Mouse (Mus musculus) cortical plate, adult 2 months (tissue): ENCODE results near the gene Fam192a. TPM values are rescaled to one million over a fixed set of nuclear protein-coding genes. Genes with fewer than 3 reads are reported as not detected.

ENCODE experiments used
- H3K27ac ChIP-seq: fragments of 200-500 bp; 2 replicates; pipeline ENCODE4 v1.5.1; 2012; ENCODE audit warnings: low read length, control low read depth, inconsistent platforms; ENCODE audit not compliant: insufficient read depth
- H3K4me1 ChIP-seq: fragments of 200-500 bp; 2 replicates; pipeline ENCODE4 v1.6.1; 2011; ENCODE audit warnings: low read length; ENCODE audit not compliant: control insufficient read depth, insufficient read depth
- H3K4me3 ChIP-seq: fragments of 200-500 bp; 2 replicates; pipeline ENCODE4 v1.5.1; 2011; ENCODE audit warnings: mild to moderate bottlenecking, low read length, control low read depth; ENCODE audit not compliant: insufficient read depth
- CTCF ChIP-seq: fragments of 200-500 bp; IDR thresholded peaks from 2 replicates; pipeline ENCODE4 v1.5.1; 2011; ENCODE audit warnings: mild to moderate bottlenecking, control low read depth, low read length; ENCODE audit not compliant: insufficient read depth; ENCODE audit errors: extremely low read depth
- POLR2A ChIP-seq: fragments of 200-500 bp; IDR thresholded peaks from 2 replicates; pipeline ENCODE4 v1.6.1; 2011; ENCODE audit warnings: mild to moderate bottlenecking, low read length, control low read depth; ENCODE audit not compliant: insufficient read depth; ENCODE audit errors: extremely low read depth
- polyA plus RNA-seq: library from polyadenylated mRNA; depleted of rRNA; stranded (reverse); fragments of >200 nt; gene quantifications from 2 replicates; pipeline ENCODE4 v1.2.3, GENCODE M21; 2012; rRNA removed

Gene Fam192a
- 50.2 and 51.1 TPM in 2 replicates for polyA plus RNA-seq

GRCm38 (mm10) chr8:94601607-94602385 lies at the start of gene Fam192a, which contains the start of gene Rspry1:
Gene Fam192a (minus strand): TSS chr8:94601997.
Gene Rspry1 (plus strand): TSS chr8:94601937.
- no peaks in the 10 kb centered on the region for H3K4me1 ChIP-seq
- peak within 1 kb of the TSS; percentile 77 for H3K4me3 ChIP-seq
- TF ChIP-seq CTCF (no peak), POLR2A (peak; percentile 77)
- H3K27ac ChIP-seq: peak within 1 kb of the TSS; percentile 76

GRCm38 (mm10) chr8:94649496-94649895 lies 47.7 kb upstream of the Fam192a start:
- H3K4me1 ChIP-seq: peaks cover 2% of the 10 kb centered on the region; the same call in 1 of the 2 replicates
- no peak overlapping the region for H3K27ac ChIP-seq
- TF ChIP-seq CTCF (no peak), POLR2A (no peak)
- H3K4me3 ChIP-seq: no peak overlapping the region

DNA sequence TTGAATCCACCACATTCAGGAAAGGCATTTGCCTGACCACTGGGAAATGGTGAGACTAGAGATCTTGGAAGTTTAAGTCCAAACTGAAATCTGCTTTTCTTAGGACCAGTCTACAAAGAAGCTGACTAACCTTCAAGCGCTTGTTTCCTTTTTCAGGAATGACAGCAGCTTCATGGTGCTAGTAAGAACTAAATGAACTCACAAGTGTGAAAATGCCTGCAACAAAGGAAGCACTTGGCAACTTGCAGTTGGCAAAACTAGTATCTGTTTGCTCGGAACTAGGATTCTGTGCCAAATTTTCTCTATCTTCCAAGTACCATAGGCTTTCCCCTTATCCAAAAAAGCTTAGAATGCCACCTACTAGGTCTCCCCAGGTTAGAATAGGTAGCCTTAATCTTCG lies 44.4 kb upstream of the Fam192a start:
- Histone ChIP-seq H3K4me3 (no peak overlapping the region), H3K4me1 (peaks cover 2% of the 10 kb centered on the region; the same call in 1 of the 2 replicates), H3K27ac (no peak overlapping the region)
- TF ChIP-seq POLR2A: no peak
- TF ChIP-seq CTCF: no peak

GRCm38 (mm10) chr8:94645202-94645601 lies 43.4 kb upstream of the Fam192a start:
- H3K4me1 ChIP-seq: peaks cover 2% of the 10 kb centered on the region; the same call in 1 of the 2 replicates
- no peak overlapping the region for H3K27ac ChIP-seq
- no peak overlapping the region for H3K4me3 ChIP-seq
- TF ChIP-seq POLR2A: no peak
- TF ChIP-seq CTCF: no peak

GRCm38 (mm10) chr8:94641938-94642337 lies 40.1 kb upstream of the Fam192a start:
- H3K4me3 ChIP-seq: no peak overlapping the region
- TF ChIP-seq CTCF (no peak), POLR2A (no peak)
- no peak overlapping the region for H3K27ac ChIP-seq
- peaks cover 2% of the 10 kb centered on the region; the same call in 1 of the 2 replicates for H3K4me1 ChIP-seq

DNA sequence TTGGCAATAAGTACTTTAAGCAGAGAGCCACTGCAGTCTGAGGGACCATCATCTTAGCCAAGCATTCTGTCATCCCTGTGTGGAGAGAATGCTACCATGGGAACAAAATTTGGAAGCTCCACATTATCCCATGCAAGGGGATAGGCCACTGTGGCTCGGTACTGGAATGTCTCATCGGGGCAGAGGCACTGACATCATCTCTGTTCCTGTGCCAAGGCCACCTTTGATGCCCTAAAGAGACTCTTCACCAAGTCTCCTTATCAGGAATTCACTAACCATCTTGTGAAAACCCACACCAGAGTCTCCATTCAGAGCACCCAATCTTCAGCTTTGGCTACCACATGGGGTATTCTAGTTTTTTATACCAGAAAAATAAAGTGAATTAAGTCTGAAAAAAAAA lies 39.4 kb upstream of the Fam192a start:
- Histone ChIP-seq H3K4me3 (no peak overlapping the region), H3K4me1 (no peaks in the 10 kb centered on the region; the same call in 1 of the 2 replicates), H3K27ac (no peak overlapping the region)
- TF ChIP-seq CTCF (no peak), POLR2A (no peak)

- no peak overlapping the region for H3K4me3 ChIP-seq
- H3K27ac ChIP-seq: no peak overlapping the region
- TF ChIP-seq POLR2A (no peak), CTCF (no peak)
- H3K4me1 ChIP-seq: no peaks in the 10 kb centered on the region
Measured at GRCm38 (mm10) chr8:94634211-94634610, 32.4 kb upstream of the Fam192a start.

DNA sequence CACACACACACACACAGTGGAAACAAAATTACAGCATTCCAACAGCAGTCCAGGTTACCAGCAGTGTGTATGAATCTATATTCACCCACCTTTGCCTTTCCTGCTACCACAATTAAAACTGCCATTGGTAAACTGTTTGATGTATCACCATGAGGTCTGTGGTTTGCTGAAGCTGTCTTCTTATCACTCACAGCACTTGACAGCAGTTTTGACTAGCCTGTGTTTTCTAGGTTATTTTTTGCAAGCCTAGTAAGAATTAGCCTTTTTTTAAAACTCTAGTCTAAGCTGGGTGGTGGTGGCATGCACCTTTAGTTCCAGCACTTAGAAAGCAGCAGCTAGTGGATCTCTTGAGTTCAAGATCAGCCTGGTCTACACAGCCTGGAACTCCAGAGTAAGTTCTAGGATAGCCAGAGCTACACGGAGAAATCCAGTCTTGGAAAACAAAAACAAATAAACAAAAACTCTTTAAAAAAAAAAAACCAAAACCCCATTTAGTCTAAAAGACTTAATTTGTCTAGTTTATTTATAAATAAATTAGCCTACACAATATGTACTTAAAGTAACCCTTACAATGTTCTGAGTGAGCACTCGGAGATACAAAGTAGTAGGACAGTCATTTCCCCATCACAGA lies 31.9 kb upstream of the Fam192a start:
- no peak overlapping the region for H3K4me3 ChIP-seq
- TF ChIP-seq CTCF: no peak
- H3K27ac ChIP-seq: no peak overlapping the region
- H3K4me1 ChIP-seq: no peaks in the 10 kb centered on the region

DNA sequence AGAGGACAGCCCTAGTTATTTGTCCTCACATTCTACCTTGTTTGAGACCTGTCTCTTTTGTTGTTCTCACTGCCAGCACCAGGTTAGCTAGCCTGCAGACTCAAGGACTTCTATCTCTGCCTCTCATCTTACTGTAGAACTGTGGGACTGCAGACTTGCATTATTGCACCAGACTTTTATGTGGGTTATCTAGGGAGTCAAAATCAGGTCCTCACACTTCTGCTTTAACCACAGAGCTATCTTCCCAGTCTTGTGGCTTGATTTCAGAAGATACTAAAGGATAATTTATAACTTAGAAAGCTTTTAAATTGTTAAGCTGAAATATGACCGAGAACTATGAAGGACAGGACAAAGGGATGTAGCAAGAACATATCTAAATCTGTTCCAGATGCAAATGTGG lies 23.1 kb upstream of the Fam192a start:
- H3K4me1 ChIP-seq: no peaks in the 10 kb centered on the region; the same call in 1 of the 2 replicates
- no peak overlapping the region for H3K4me3 ChIP-seq
- H3K27ac ChIP-seq: no peak overlapping the region
- no peak for TF ChIP-seq POLR2A
- no peak for TF ChIP-seq CTCF

DNA sequence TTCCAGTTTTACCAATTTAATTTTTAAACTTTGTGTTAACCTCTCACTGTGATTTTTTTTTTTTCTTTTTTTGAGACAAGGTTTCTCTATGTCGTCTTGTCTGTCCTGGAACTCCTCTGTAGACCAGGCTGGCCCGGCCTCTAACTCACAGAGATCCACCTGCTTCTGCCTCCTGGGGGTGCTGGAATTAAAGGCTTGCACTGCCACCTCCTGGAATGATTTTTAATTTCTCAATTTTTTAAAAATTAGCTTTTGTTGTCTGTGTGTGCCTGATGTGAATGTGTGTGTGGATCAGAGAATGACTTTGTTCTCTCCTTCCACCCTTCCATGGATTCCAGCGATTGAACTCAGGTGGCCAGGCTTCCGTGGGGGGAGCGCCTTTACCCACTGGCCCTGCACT lies 5.3 kb upstream of the Fam192a start:
- Histone ChIP-seq H3K4me3 (no peak overlapping the region), H3K4me1 (no peaks in the 10 kb centered on the region), H3K27ac (no peak overlapping the region)
- TF ChIP-seq POLR2A: no peak
- 0 out of 2 replicates have a peak, but pooled peaks have one; percentile 1 for TF ChIP-seq CTCF
